Mouse (Mus musculus) brain, embryonic 14.5 days (tissue): ENCODE data around the gene Rspry1.

Experiments
- CTCF ChIP-seq: fragments of 200-500 bp; IDR thresholded peaks from 2 replicates; pipeline ENCODE4 v1.5.1; 2012; ENCODE audit warnings: inconsistent platforms, mild to moderate bottlenecking, moderate library complexity, borderline replicate concordance; ENCODE audit not compliant: insufficient read depth, insufficient read length; ENCODE audit errors: extremely low read depth
- POLR2A ChIP-seq: fragments of 200-500 bp; IDR thresholded peaks from 2 replicates; pipeline ENCODE4 v1.6.1; 2012; ENCODE audit warnings: mild to moderate bottlenecking, inconsistent platforms, borderline replicate concordance; ENCODE audit not compliant: poor library complexity, insufficient read depth, insufficient read length, severe bottlenecking; ENCODE audit errors: extremely low read depth

- no peak for TF ChIP-seq CTCF
- TF ChIP-seq POLR2A: no peak
Observed at GRCm38 (mm10) chr8:94566446-94567158, 35.1 kb upstream of the Rspry1 start.
